13 mouse cellular contexts compared by ENCODE assay signal in the genomic region with DNA sequence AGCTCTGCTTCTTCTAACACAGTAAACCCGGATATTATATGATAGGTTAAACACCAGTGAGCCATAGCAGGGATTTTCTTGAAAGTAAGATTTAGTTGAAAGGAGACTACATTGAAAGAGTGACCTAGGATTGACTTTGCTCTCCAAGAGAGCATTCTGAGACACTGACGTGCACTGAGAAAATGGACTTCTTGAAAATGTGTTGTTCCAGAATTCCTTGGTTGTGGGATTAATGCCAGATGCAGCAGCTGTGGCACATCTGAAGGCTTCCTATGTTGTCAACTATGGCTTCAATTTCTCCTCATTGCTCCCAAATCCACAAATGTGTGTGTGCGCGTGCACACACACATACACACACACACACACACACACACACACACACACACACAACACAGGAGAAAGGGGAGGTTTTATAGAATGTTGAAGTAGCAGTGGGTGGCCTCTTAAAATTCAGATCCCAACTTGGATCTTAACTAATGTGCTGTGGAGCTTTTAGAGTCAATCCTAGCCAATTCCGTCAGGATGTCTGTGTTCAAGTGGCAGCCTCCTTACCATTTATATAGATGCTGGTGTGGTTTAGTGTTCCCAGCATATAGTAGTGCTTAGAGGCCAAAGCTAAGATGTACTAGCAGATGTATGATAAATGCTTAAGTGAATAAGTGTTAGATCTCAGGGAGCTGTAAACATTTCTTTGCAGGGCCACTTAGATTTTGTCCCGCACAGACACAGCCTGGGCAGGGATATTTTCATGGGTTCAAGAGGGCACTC.
DNase-seq lines count a peak whose midpoint lies in the region; ATAC-seq and TF ChIP-seq lines count a peak whose summit lies in the region.
"Had no signal": no experiment of that assay in that cellular context is flagged by ENCODE, and none has a peak within 500 bp of the region (broad histone marks: within the 10 kb centered on the region; RNA-seq: fewer than 3 reads in every experiment).

No protein-coding gene starts in this region.

- no peak overlapping the region for H3K4me2 ChIP-seq in intestine, embryonic 14.5 days (ENCODE audit: low read length)
- no peak overlapping the region for H3K4me2 ChIP-seq in intestine, postnatal 0 days (replicated peaks; ENCODE audit: low read depth)
- no peak overlapping the region for H3K4me2 ChIP-seq in stomach, embryonic 14.5 days (replicated peaks; ENCODE audit: low read depth, low read length)
- H3K4me2 ChIP-seq: hindbrain, embryonic 13.5 days had no signal

- no peak for TF ChIP-seq CTCF in intestine, postnatal 0 days (IDR thresholded peaks at IDR 0.05; ENCODE audit: low read depth)

- ATAC-seq in intestine, embryonic 14.5 days (replicated peaks; ENCODE audit: low FRiP score, low TSS enrichment, low read depth), result peak; percentile 62
- ATAC-seq in intestine, postnatal 0 days, result no peak
- ATAC-seq in stomach, embryonic 14.5 days (ENCODE audit: insufficient number of reproducible peaks, insufficient read depth, low FRiP score, low read depth), result peak; percentile 79; the same call in 1 of the 2 replicates
- no peak for ATAC-seq in erythroid progenitor cell, adult 5-6 weeks (replicated peaks; ENCODE audit: low FRiP score, poor library complexity, severe bottlenecking)
- ATAC-seq: forebrain, embryonic 16.5 days; liver, postnatal 0 days had no signal

- intact Hi-C loops in heart, postnatal 14 days (cut with DNase I), result no loop called here

- H3K9me3 ChIP-seq in intestine, embryonic 14.5 days (ENCODE audit: control insufficient read depth, low read length), result no peaks in the 10 kb centered on the region
- H3K9me3 ChIP-seq in intestine, postnatal 0 days (ENCODE audit: control insufficient read depth), result no peaks in the 10 kb centered on the region
- H3K9me3 ChIP-seq in stomach, embryonic 14.5 days (ENCODE audit: control insufficient read depth, low read depth, low read length), result no peaks in the 10 kb centered on the region
- H3K9me3 ChIP-seq: hindbrain, embryonic 13.5 days had no signal

- H3K4me1 ChIP-seq in intestine, embryonic 14.5 days (replicated peaks; ENCODE audit: control insufficient read depth, insufficient read depth, low read length), result peaks cover 3% of the 10 kb centered on the region
- no peaks in the 10 kb centered on the region for H3K4me1 ChIP-seq in intestine, postnatal 0 days (replicated peaks; ENCODE audit: control insufficient read depth, insufficient read depth, low read length)
- H3K4me1 ChIP-seq in stomach, embryonic 14.5 days (ENCODE audit: control insufficient read depth, insufficient read depth, low read length), result peaks cover 3% of the 10 kb centered on the region; the same call in 1 of the 2 replicates
- H3K4me1 ChIP-seq: hindbrain, embryonic 13.5 days had no signal

- DNase-seq in intestine, embryonic 14.5 days (ENCODE audit: low spot score), result peak; percentile 82
- DNase-seq in heart, postnatal 14 days, result peak; percentile 39 to 70
- DNase-seq in kidney, postnatal 10 days, result peak; percentile 78
- DNase-seq in ovary, postnatal 14 days (ENCODE audit: low spot score), result no peak
- no peak for DNase-seq in gastrocnemius, adult 8-10 months (ENCODE audit: low spot score in 2 of 2)
- DNase-seq: liver, postnatal 0 days had no signal

- peak overlapping the region; percentile 75 for H3K27ac ChIP-seq in intestine, embryonic 14.5 days (ENCODE audit: low read depth)
- H3K27ac ChIP-seq in intestine, postnatal 0 days (ENCODE audit: low read depth, low read length), result no peak overlapping the region
- peak overlapping the region; percentile 66 for H3K27ac ChIP-seq in stomach, embryonic 14.5 days (ENCODE audit: low read length)
- H3K27ac ChIP-seq: hindbrain, embryonic 13.5 days; left cerebral cortex, adult 2 months had no signal

- 35% methylated on average over 6 of the region's 6 CpGs for WGBS in intestine, embryonic 14.5 days
- 63% methylated on average over 6 of the region's 6 CpGs for WGBS in intestine, postnatal 0 days
- WGBS in stomach, embryonic 14.5 days, result 38% methylated on average over 6 of the region's 6 CpGs

- no peak overlapping the region for H3K9ac ChIP-seq in intestine, embryonic 14.5 days (ENCODE audit: low read length)
- no peak overlapping the region for H3K9ac ChIP-seq in intestine, postnatal 0 days (ENCODE audit: low read depth, low read length)
- H3K9ac ChIP-seq in stomach, embryonic 14.5 days (replicated peaks; ENCODE audit: low read depth, low read length), result no peak overlapping the region
- H3K9ac ChIP-seq: hindbrain, embryonic 13.5 days; liver, postnatal 0 days had no signal

- H3K4me3 ChIP-seq in intestine, embryonic 14.5 days (ENCODE audit: low read depth, low read length), result no peak overlapping the region
- H3K4me3 ChIP-seq in intestine, postnatal 0 days (ENCODE audit: low read depth, low read length), result no peak overlapping the region
- H3K4me3 ChIP-seq in stomach, embryonic 14.5 days (ENCODE audit: low read depth, low read length), result no peak overlapping the region
- H3K4me3 ChIP-seq: hindbrain, embryonic 13.5 days; left cerebral cortex, adult 2 months had no signal

- H3K36me3 ChIP-seq in intestine, embryonic 14.5 days (ENCODE audit: control insufficient read depth, insufficient read depth, low read length), result no peaks in the 10 kb centered on the region
- H3K36me3 ChIP-seq in intestine, postnatal 0 days (ENCODE audit: control insufficient read depth, insufficient read depth), result no peaks in the 10 kb centered on the region
- H3K36me3 ChIP-seq in stomach, embryonic 14.5 days (ENCODE audit: control insufficient read depth, insufficient read depth, low read length), result no peaks in the 10 kb centered on the region
- H3K36me3 ChIP-seq: hindbrain, embryonic 13.5 days had no signal

- no peaks in the 10 kb centered on the region for H3K27me3 ChIP-seq in intestine, embryonic 14.5 days (replicated peaks; ENCODE audit: control insufficient read depth, insufficient read depth, low read length)
- no peaks in the 10 kb centered on the region for H3K27me3 ChIP-seq in intestine, postnatal 0 days (replicated peaks; ENCODE audit: control insufficient read depth, insufficient read depth, low read length)
- H3K27me3 ChIP-seq in stomach, embryonic 14.5 days (ENCODE audit: control insufficient read depth, insufficient read depth, low read length), result no peaks in the 10 kb centered on the region
- H3K27me3 ChIP-seq: CH12.LX; hindbrain, embryonic 13.5 days had no signal

Comparison
In these comparisons a context has a peak if more than half of its experiments do, and no peak if none do; other contexts are left out.
1. ATAC-seq: peak in intestine, embryonic 14.5 days (single experiment) and stomach, embryonic 14.5 days (single experiment); none in intestine, postnatal 0 days (single experiment) and erythroid progenitor cell, adult 5-6 weeks (single experiment).
2. DNase-seq: peak in intestine, embryonic 14.5 days (single experiment), heart, postnatal 14 days (2 of 2) and kidney, postnatal 10 days (single experiment); none in ovary, postnatal 14 days (single experiment) and gastrocnemius, adult 8-10 months (0 of 2).